Mouse (Mus musculus) neural tube, embryonic 15.5 days (tissue): ENCODE data around the gene Shroom3. TPM values are rescaled to one million over a fixed set of nuclear protein-coding genes. Genes with fewer than 3 reads are reported as not detected.

ENCODE experiments used
- ATAC-seq: fragments of 200-750 bp; cut with Nextera tagmentation; 2 replicates; pipeline ENCODE4 v1.8.0; 2017; ENCODE audit warnings: mild to moderate bottlenecking, moderate TSS enrichment, moderate library complexity; ENCODE audit not compliant: low FRiP score
- H3K27ac ChIP-seq: fragments of 300-500 bp; sonication (generic); replicated peaks from 2 replicates; pipeline ENCODE4 v1.5.1; 2015; ENCODE audit warnings: mild to moderate bottlenecking, inconsistent platforms
- H3K27me3 ChIP-seq: fragments of 300-500 bp; sonication (generic); replicated peaks from 2 replicates; pipeline ENCODE4 v1.6.1; 2015; ENCODE audit warnings: inconsistent platforms
- H3K36me3 ChIP-seq: fragments of 300-500 bp; sonication (generic); 2 replicates; pipeline ENCODE4 v1.6.1; 2015; ENCODE audit warnings: inconsistent platforms
- H3K4me1 ChIP-seq: fragments of 300-500 bp; sonication (generic); 2 replicates; pipeline ENCODE4 v1.6.1; 2015; ENCODE audit warnings: inconsistent platforms
- H3K4me2 ChIP-seq: fragments of 300-500 bp; sonication (generic); 2 replicates; pipeline ENCODE4 v1.6.1; 2015; ENCODE audit warnings: inconsistent platforms, mild to moderate bottlenecking, moderate library complexity
- H3K4me3 ChIP-seq: fragments of 300-500 bp; sonication (generic); replicated peaks from 2 replicates; pipeline ENCODE4 v1.5.1; 2015; ENCODE audit warnings: mild to moderate bottlenecking, inconsistent platforms
- H3K9ac ChIP-seq: fragments of 300-500 bp; sonication (generic); replicated peaks from 2 replicates; pipeline ENCODE4 v1.6.1; 2015; ENCODE audit warnings: mild to moderate bottlenecking, inconsistent platforms
- H3K9me3 ChIP-seq: fragments of 300-500 bp; sonication (generic); replicated peaks from 2 replicates; pipeline ENCODE4 v1.6.1; 2016; ENCODE audit warnings: inconsistent platforms
- WGBS: fragments of 180-500 bp; shearing (Covaris S2); methylation state at CpG from one replicate; pipeline ENCODE4 v1.1.7; 2015; ENCODE audit warnings: mixed read lengths; 5-methylcytosine and 5-hydroxymethylcytosine counted together
- polyA plus RNA-seq: library from polyadenylated mRNA; unstranded; fragments of >200 nt; fragmentation: Nextera tagmentation; extraction: Ambion mirVana; gene quantifications from 2 replicates; pipeline ENCODE4 v1.2.1, GENCODE M21; 2015

The Shroom3 gene
- polyA plus RNA-seq, 1 experiment from 2014 or later, result 1.8 TPM

DNA sequence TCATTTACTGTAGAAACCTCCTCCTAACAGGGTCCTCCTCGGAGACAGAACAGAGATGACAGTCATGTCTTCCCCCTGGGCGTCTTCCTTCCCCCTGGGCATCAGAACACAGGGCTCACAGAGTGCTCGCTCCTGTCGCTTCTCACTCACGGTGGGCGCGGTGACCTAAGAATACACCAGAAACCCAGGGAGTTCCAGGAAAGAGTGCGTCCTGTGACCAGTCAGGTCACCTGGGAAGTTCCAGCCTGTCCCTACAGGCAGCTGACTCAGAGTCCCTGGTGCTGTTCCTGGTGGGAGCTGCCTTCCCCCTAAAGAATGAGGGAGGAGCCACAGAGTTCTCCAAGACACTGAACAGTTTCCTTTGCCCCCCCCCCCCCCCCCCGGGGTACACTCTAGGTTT is 283.9 kb downstream of the Shroom3 start:
- Histone ChIP-seq H3K9ac (no peak overlapping the region), H3K9me3 (no peaks in the 10 kb centered on the region)
- 86% methylated on average over 9 of the region's 9 CpGs for WGBS

GRCm38 (mm10) chr5:92967906-92968305 is 284.7 kb downstream of the Shroom3 start:
- 95% methylated on average over 3 of the region's 3 CpGs for WGBS
- no peak for ATAC-seq
- Histone ChIP-seq H3K4me3 (no peak overlapping the region), H3K9ac (no peak overlapping the region), H3K9me3 (no peaks in the 10 kb centered on the region), H3K27ac (no peak overlapping the region), H3K36me3 (no peaks in the 10 kb centered on the region), H3K27me3 (no peaks in the 10 kb centered on the region), H3K4me1 (no peaks in the 10 kb centered on the region), H3K4me2 (no peak overlapping the region)

More for the DNA sequence above, 283.9 kb downstream of the Shroom3 start:
- no peak for ATAC-seq
- H3K4me3 ChIP-seq, result no peak overlapping the region
- H3K4me1 ChIP-seq, result no peaks in the 10 kb centered on the region
- H3K27ac ChIP-seq, result no peak overlapping the region
- no peak overlapping the region for H3K4me2 ChIP-seq
- H3K27me3 ChIP-seq, result no peaks in the 10 kb centered on the region
- H3K36me3 ChIP-seq, result no peaks in the 10 kb centered on the region

- Histone ChIP-seq H3K4me2 (no peak overlapping the region), H3K27ac (no peak overlapping the region), H3K9ac (no peak overlapping the region), H3K4me1 (no peaks in the 10 kb centered on the region), H3K4me3 (no peak overlapping the region), H3K9me3 (no peaks in the 10 kb centered on the region), H3K27me3 (no peaks in the 10 kb centered on the region), H3K36me3 (no peaks in the 10 kb centered on the region)
- ATAC-seq, result no peak
- WGBS, result 86% methylated on average over 8 of the region's 8 CpGs
These were observed 286.2 kb downstream of the Shroom3 start for GRCm38 (mm10) chr5:92969443-92969842.

- WGBS, result 76% methylated on average over 2 of the region's 2 CpGs
- H3K4me3 ChIP-seq, result no peak overlapping the region
- ATAC-seq, result no peak
- H3K27ac ChIP-seq, result no peak overlapping the region
- H3K36me3 ChIP-seq, result no peaks in the 10 kb centered on the region
- H3K27me3 ChIP-seq, result no peaks in the 10 kb centered on the region
- H3K9me3 ChIP-seq, result no peaks in the 10 kb centered on the region
- H3K4me2 ChIP-seq, result no peak overlapping the region
- H3K9ac ChIP-seq, result no peak overlapping the region
- H3K4me1 ChIP-seq, result no peaks in the 10 kb centered on the region
These were observed 286.7 kb downstream of the Shroom3 start for GRCm38 (mm10) chr5:92969926-92970325.

DNA sequence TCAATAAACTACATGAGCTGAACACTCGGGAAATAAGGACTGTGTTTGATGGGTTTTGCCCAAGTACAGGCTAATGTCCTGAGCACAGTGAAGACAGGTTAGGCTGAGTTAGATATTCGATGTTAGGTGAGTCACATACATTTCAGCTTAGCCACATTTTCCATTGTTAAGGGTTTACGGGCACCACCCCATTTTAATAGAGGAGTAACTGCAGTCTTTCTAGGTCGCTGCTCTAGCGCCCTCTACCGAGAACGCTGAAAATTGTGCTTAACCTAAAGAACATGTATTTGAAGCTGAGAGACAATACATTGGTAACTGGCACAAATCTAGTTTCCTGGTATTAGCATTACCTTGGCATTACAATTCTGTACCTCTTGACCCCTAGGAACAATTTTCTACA is 287.2 kb downstream of the Shroom3 start:
- H3K4me1 ChIP-seq, result no peaks in the 10 kb centered on the region
- 35% methylated on average over 7 of the region's 7 CpGs for WGBS
- H3K9me3 ChIP-seq, result no peaks in the 10 kb centered on the region
- no peaks in the 10 kb centered on the region for H3K27me3 ChIP-seq
- H3K27ac ChIP-seq, result no peak overlapping the region
- H3K36me3 ChIP-seq, result no peaks in the 10 kb centered on the region
- no peak overlapping the region for H3K9ac ChIP-seq
- ATAC-seq, result no peak
- no peak overlapping the region for H3K4me3 ChIP-seq
- no peak overlapping the region for H3K4me2 ChIP-seq

- 92% methylated on average over 6 of the region's 6 CpGs for WGBS
- H3K9me3 ChIP-seq, result no peaks in the 10 kb centered on the region
- no peak overlapping the region for H3K4me3 ChIP-seq
- no peak overlapping the region for H3K27ac ChIP-seq
- ATAC-seq, result no peak
- H3K9ac ChIP-seq, result no peak overlapping the region
- no peaks in the 10 kb centered on the region for H3K4me1 ChIP-seq
- no peak overlapping the region for H3K4me2 ChIP-seq
- H3K27me3 ChIP-seq, result no peaks in the 10 kb centered on the region
- H3K36me3 ChIP-seq, result no peaks in the 10 kb centered on the region
These were observed 297.2 kb downstream of the Shroom3 start for GRCm38 (mm10) chr5:92980393-92980792.

DNA sequence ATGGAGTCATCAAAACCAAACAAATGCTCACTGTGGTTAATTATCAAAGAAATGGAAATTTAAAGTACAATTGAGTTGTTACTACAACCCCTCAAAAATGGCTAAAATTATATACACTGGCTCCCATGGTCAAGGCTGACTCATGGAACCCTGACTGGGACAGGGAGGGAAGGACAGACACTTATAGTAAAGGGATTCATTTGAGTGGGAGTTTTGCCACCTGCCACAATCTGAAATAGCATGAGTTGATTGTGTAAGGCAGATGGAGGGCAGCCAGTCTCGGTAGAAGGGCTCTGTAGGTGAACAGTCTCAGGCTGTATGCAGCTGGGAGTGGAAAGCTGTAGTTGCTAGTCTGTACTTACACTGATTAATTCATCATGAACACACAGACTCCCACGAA is 297.6 kb downstream of the Shroom3 start:
- Histone ChIP-seq H3K4me3 (no peak overlapping the region), H3K4me1 (no peaks in the 10 kb centered on the region), H3K4me2 (no peak overlapping the region), H3K9me3 (no peaks in the 10 kb centered on the region), H3K27ac (no peak overlapping the region), H3K9ac (no peak overlapping the region), H3K36me3 (no peaks in the 10 kb centered on the region), H3K27me3 (no peaks in the 10 kb centered on the region)
- ATAC-seq, result no peak
- 78% methylated on average over 2 of the region's 2 CpGs for WGBS

- ATAC-seq, result no peak
- H3K36me3 ChIP-seq, result no peaks in the 10 kb centered on the region
These were observed 299.4 kb downstream of the Shroom3 start for GRCm38 (mm10) chr5:92982673-92983072.

DNA sequence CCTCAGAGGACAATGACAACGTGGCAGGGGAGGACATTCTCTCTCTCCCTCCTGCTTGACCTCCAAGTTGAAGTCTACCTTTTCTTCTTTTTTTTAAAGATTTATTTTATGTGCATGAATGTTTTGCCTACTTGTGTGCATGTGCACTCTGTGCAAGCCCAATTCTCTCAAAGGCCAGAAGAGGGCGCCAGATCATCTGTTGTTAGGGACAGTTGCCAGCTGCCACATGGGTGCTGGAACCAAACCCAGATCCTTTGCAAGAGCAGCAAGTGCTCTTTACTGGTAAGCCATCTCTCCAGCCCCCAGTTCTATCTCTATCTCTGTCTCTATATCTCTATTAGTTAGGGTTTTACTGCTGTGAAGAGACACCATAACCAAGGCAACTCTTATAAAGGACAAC is 300.7 kb downstream of the Shroom3 start:
- Histone ChIP-seq H3K4me2 (no peak overlapping the region), H3K36me3 (no peaks in the 10 kb centered on the region), H3K4me1 (peaks cover 5% of the 10 kb centered on the region; the same call in 1 of the 2 replicates), H3K9ac (no peak overlapping the region), H3K4me3 (no peak overlapping the region), H3K27ac (no peak overlapping the region), H3K27me3 (no peaks in the 10 kb centered on the region), H3K9me3 (no peaks in the 10 kb centered on the region)
- ATAC-seq, result no peak
- WGBS, result 43% methylated on average over 2 of the region's 2 CpGs

More at GRCm38 (mm10) chr5:92982673-92983072, 299.4 kb downstream of the Shroom3 start:
- Histone ChIP-seq H3K4me2 (no peak overlapping the region), H3K9ac (no peak overlapping the region), H3K4me1 (no peaks in the 10 kb centered on the region), H3K27ac (no peak overlapping the region), H3K4me3 (no peak overlapping the region), H3K27me3 (no peaks in the 10 kb centered on the region), H3K9me3 (no peaks in the 10 kb centered on the region)

DNA sequence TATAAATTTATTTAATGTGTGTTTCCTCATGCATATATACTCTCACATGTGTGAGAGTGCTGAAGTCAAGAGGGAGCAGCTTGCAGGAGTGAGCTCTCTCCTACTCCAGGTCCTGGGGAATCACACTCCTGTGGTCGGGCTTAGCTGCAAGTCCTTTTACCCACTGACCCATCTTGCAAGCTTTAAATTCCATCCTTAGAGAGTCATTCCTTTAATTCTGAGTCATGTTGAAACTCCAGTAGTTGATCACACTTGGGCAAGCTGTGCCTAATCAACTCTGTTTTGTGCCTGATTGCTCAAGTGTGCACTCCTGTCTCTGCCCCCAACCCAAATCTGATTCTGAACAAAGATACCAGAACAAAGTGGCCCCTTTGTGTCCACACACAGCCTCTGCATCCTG is 301.5 kb downstream of the Shroom3 start:
- Histone ChIP-seq H3K9ac (no peak overlapping the region), H3K9me3 (no peaks in the 10 kb centered on the region), H3K27ac (no peak overlapping the region), H3K4me3 (no peak overlapping the region), H3K4me1 (peaks cover 6% of the 10 kb centered on the region; the same call in 1 of the 2 replicates), H3K4me2 (no peak overlapping the region), H3K36me3 (no peaks in the 10 kb centered on the region), H3K27me3 (no peaks in the 10 kb centered on the region)
- ATAC-seq, result no peak
- WGBS, result 52% methylated on average over 1 of the region's 1 CpGs

DNA sequence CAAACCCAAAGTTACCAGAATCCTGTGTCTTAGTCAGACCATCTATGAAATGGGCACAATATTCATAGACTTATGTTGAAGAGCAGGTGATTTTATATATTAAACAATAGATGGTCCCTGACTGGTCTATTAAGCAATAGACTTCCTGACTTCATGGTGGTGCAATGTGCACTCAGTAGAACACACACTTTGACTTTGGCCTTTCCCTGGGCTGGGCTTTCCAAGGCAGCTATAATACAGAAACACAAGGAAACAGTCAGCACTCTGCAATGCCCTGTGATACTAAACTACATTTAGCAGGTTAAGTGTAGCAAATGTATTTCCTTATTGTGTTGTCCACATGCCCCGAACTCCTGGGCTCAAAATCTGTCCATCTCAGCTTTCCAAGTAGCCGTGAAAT is 302.2 kb downstream of the Shroom3 start:
- Histone ChIP-seq H3K36me3 (no peaks in the 10 kb centered on the region), H3K9ac (no peak overlapping the region), H3K4me3 (no peak overlapping the region), H3K27ac (no peak overlapping the region), H3K9me3 (no peaks in the 10 kb centered on the region), H3K4me2 (no peak overlapping the region), H3K4me1 (peaks cover 6% of the 10 kb centered on the region; the same call in 1 of the 2 replicates), H3K27me3 (no peaks in the 10 kb centered on the region)
- ATAC-seq, result no peak
- 93% methylated on average over 2 of the region's 2 CpGs for WGBS

DNA sequence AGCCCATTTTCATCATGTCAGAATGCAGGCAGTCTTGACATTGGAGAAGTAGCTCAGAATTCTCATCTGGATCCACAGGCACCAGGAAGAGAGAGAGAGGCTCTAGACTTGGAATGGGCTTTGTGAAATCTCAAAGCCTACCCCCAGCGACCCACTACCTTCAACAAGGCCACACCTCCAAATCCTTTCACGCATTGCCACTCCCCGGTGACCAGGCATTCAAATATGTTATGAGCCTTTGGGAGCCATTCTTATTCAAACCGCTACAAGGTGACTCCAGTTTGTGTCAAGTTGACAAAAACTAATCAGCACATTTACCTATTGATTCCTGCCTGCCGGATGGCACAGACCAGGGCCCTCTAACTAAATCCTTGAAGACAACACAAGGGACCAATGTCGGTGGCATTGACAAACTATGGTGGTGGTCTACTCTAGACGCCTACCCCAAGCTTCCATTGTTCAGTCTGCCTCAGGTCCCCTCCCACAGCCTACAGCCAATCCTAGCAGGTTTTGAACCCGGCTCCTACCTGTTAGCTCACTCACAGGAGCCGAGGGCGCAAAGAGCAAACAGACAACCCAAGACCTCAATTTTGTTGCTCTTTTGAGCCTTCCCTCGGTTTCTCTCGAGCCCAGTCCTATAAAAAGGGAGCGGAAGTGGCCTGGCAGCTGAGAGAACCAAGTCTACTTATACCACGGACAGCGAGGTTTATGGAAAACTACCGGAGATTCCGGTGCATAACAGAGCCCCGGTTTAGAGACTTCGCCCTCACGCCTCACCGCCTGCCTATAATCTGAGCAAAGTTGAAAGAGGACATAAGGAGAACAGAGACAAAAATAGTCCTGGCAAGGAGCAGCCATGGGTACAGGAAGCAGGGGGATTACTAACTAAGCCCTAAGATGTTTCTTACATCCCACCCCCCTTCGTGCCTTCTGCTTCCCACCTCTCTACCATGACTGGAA is 303.7 kb downstream of the Shroom3 start:
- Histone ChIP-seq H3K4me2 (no peak overlapping the region), H3K9ac (no peak overlapping the region), H3K4me1 (peaks cover 6% of the 10 kb centered on the region; the same call in 1 of the 2 replicates), H3K27ac (no peak overlapping the region), H3K4me3 (no peak overlapping the region), H3K36me3 (no peaks in the 10 kb centered on the region), H3K27me3 (no peaks in the 10 kb centered on the region), H3K9me3 (no peaks in the 10 kb centered on the region)
- no peak for ATAC-seq
- WGBS, result 93% methylated on average over 22 of the region's 22 CpGs
